Mouse (Mus musculus) layer of hippocampus, adult 9-11 months (tissue): ENCODE data around the gene Plekhg1.

Source experiments
- DNase-seq: peaks from one replicate; pipeline ENCODE4 v3.0.0; 2022

The Plekhg1 gene

DNA sequence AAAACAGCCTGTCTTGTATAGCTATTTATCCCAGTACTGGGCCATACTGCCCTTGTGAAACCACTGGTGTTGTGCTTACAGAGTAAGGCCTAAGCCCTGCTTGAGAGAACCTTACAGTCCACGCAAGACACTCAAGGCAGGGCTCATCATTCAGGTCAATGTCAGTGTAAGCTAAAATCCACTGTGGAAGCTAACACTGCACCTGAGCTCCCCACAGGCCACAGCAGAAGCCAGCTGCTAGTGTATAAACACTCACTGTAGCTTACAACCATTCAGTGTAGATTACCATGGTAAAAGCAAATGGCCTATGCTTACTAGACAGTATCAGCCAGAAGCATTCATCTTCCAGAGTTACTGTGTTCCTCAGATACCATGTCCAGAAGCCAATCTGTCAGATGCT, 90.5 kb downstream of the Plekhg1 start:
- DNase-seq, result no peak

DNA sequence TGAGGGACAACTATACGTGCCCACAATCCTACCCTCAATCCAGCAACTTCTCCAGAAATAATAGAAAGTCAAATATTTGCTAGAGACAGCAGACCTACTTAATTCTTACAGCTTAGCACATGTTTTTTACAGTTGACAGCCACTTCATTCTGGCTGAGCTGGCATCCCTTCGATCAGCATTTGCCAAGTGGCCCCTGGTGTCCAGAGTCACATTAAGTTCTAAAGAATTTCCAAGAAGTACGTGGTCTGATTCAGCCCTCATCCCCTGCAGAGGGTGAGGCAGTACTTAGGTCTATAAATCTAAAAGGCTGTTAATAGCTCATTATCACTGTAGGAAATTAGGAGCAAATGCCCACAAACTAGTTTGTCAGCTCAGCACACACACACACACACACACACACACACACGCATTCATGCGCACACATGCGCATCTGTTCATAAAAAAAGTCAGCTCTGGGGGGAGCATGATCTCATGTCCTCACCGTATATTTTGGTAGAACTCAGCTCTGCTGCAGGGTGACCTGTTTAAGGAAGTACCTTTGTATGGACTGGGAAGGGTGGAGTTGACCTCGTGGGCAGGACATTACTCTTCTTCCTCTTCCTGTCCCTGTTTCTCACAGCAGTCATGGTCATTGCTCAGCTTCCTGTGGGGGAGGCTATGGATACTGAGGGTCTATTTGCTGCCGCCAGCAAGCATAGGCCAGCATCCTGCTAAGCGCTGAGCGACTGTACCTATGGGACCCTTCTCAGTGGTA, 91.6 kb downstream of the Plekhg1 start:
- no peak for DNase-seq

DNA sequence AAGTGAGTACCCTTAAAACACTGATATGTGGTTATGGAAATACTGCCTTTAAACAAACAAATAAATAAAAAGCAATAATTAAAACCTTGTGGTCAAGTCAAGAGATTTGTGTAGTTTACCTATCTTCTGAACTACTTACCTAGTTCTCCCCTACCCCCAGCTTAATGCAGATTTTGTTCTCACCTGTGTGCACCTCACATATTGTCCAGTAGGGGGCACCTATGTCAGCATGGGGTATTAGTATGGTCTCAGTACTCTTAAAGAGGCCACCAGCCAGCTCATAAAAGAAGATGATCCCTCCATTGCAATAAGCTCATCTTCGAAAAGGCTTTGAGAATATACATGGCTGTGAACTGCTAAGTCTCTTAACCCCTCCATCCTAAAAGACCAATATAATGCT, 93.9 kb downstream of the Plekhg1 start:
- no peak for DNase-seq

DNA sequence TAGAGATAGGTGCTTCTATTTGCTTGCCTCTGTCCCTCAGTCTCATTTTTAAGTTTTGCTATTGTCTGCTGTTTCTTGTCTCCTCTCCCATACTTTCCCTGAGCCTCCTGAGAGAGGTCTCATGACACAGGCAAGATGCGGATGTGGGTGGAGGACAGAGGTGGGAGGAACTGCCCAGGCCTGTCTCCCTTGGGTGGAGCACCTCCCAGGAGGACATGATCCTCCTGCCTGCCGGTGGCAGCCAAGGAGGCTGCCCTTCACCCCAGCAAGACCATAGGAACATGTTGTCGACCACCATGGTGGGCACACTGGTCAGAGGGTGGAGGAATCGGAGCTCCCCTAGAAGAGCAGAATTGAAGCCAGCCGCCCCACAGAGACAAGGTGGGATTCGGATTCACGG, 94.5 kb downstream of the Plekhg1 start:
- DNase-seq, result no peak

DNA sequence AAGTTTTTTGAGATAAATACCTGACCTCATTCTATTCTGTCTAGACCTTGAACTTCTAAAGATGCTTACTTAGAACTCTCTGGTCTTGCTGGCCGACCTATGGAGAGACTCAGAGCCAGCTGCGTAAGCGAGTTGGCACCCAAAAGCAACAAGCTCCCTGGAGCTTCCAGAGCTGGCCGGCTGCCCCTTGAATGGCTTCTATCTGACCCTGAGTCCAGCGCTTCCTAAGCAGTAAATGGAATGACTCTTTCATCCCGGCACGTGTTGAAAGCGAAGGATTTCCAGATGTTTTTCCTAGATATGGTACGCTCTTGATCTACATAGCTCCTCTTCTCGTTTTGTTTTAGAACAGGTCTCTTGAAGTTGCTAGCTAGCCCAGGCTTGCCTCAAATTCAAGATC, 95.5 kb downstream of the Plekhg1 start:
- DNase-seq, result no peak

DNA sequence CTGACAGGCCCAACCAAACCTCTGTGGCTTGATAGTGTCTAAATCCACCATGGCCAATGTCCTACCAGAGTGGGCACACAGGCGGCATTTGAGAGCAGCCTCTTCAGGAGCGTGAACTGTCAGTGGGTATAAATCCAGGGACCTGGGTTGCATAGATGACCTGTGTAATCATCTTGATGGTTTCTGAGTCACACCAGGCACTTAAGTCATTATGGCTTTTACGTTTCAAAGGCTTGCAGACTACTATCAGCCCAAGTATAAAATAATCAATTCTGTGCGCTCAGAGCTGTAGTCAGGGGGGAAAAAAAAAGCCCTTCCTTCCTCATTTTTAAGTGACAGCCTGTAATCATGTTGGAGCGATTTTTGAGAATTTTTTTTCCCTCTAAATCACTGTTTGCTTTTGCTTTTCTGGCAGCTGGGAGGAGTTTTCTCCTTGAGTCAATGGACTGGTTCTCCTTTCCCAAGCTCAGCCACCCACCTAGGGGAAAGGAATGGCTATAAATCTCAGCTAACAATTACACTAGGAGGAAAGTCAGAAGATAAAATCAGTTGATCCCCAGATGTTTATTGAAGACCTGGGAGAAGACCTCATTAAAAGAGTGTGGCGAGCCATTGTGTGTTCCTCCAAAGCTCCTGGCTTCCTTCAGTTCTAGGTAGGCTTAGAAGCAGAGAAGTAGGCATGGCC, 99.7 kb downstream of the Plekhg1 start:
- DNase-seq, result no peak

DNA sequence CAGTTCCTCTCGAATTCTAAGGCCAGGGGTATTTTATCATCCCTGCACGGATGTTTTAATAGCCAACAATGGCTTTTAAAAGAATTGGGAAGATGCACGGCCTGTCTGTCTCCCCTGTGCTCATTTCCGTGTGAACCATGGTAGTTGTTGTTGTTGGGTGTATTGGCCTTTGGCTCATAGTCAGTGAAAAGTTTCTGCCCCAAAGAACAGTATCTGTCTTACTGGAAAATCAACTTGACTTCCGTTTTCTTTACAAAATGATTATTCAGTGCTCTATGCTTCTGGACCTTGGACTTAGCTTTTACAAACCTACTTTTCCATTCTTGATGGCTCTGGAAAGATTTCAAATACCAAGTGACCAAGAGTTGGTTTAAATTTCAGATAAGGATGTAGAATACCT, 104.3 kb downstream of the Plekhg1 start:
- no peak for DNase-seq

DNA sequence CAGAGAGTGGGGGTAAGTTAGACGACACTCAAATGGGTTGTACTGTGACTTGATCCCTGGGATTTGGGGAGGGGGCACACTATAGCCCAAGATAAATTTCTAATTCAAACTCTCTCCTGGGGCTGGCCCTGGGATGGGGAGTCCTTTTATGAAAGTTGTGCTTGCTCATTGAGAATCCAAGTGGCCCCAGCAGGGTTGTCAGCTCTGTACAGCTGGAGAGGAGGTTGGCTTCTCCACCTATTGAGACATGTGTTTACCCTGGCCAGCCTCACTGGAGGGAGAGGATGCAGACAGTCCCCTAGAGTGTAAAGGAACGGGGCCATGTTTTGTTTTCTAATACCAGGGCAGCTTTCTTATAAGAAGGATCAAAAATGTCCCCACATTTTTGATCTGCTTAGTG, 106.9 kb downstream of the Plekhg1 start:
- no peak for DNase-seq

DNA sequence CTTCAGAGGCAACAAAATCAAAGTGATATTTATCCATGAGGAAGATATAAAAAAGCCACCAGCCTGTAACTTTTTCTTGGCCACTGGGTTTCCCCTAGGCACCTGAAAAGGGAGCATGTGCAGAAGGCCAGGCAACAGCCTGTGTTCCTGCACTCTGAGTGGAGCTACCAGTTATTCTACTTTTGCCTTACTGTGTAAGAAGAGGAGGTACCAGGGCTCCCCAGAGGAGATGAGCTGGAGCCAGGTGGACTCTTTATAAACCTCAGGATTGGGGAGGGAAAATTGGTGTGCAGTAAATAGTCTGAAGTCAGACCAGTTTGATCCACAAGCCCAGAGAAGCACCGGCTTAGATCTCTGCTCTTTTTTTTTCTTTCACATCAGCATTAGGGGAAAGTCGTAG, 111.3 kb downstream of the Plekhg1 start:
- no peak for DNase-seq

DNA sequence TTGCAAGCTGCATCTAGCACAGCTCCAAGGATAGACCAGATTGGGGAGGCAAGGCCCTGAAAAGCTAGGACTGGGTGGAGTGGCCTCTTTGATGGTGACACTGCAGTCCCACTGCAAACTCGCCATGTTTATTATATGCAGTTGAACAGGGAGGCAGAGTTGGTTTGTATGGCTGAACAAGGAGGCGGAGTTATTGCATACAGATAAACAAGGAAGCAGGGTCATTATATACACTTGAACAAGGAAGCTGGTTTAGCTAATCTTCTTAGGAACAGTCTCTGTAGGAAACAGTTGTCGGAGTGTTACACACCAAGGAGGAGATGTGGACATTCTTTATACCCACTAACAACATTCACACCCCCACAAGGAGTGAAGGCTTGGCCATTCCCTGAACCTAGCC, 112.6 kb downstream of the Plekhg1 start:
- no peak for DNase-seq

DNA sequence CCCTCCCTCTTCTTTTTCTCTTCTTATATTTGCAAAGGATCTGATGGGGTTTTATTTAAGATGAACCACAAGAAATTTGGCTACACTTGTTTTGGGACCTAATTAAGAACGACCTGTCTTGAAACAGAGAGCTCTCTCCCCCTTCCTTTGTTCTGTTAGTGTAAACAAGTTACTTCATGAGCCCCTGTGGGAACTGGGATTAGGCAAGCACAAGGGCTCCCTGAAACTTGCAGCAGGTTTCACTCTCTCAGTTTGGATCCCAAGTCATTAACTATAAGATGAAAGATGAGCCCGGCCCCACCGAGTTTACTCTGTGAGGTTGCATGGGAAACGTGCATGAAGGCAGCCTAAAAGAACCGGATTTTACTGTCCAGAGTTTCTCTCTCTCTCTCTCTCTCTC, 117.7 kb downstream of the Plekhg1 start:
- DNase-seq, result no peak

DNA sequence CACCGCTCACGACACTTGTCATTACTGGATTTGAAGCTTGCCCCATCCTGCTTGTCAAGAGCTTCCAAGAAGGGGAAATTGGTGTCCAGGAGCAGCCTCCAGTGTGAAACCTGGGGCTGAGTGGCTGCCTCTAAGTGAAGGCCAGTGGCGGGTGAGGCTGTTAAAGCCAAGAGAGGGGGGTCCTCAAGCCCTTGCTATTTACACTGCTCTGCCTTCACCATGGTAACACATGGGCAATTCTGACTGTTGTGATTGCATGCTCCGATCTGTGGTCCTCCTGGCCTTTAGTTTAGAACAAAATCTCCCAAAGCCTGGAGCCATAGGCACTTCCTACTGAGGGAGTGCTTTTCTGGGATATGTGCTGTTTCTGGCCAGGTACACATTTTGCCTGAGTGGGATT, 118.3 kb downstream of the Plekhg1 start:
- no peak for DNase-seq

DNA sequence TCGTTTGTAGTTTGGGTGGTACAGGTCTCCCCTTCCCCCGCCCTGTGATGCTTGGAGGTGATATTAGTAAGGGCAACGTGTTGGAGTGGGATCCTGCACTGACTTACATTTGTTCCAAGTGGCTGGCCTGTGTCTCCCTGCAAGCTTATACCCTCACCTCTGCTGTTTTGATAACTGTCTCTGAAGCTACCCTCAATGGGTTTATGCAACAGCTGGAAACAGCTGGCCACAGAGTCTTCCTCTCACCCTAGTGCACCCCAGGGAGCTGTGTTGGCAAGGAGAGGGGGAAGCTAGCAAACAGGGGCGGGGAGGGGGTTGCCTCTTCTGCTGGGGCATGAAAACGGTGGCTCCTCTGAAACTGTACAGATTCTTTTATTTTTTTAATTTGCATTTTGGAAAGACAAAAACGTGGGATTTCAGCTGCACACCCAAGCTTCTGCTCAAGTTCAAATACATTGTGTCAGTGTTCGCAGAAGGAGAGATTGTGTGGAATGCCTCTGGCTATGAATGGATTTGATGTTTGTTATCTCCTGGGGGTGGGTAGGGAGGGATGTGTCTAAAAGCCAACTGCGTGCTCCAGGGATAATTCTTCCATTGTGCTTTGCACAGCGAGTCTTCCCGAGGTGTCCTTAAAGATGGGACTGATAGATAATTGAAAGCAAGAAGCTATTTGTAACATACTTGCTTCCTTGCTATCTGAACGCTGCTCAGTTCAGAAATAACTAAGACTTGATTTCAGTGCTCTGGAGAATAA, 119.0 kb downstream of the Plekhg1 start:
- DNase-seq, result no peak

DNA sequence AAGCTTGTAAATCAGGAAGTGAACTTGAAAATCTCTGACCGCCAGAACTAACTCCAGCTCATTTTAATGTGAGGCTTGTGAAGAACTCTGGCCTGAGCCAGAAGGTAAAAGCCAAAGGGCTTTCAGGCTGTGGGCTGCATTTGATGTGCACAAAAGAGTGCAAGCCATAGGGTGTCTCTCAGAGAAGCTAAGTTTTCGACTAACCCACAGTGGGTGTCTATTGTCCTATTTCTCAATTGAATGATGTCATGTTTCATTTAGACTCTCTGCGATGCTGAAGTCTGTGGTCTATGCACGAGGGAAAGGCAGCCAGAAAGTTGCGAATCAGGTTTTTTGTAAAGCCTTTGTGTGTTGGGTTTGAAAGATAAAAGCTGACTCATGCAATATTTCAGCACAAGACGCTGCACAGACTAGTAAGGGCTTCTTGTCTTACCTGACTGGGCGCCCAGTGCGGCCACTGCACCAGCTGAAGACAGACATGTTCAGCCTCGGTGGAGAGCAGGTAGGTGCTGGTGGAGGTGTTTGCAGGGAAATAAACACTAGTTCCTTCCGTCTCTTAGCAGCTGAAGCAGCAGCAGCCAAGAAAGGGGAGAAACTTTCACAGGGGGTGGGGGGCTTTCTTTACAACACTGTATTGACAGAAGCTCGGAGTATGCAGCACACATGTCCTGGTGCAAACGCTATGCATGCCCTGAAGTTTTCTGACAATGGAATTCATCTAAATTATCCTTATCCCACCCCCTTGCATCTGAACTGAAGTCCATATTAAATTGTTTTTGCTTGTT, 123.4 kb downstream of the Plekhg1 start:
- no peak for DNase-seq

DNA sequence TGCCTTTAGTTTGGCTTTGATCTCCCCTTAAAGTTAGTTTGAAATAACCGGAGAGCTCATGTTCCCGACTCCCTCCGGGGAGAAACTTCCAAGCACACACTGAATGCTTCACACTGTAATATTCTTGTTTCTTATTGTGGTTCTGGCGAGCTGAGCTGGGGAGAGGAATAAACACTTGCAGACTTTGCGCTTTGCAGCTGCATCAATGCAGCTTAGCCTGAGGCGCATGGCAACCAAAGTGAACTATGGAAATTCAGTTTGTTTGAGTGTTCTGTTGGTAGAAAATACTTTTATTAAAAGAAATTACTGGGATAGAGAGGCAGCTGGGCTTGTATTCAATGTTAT, 124.0 kb downstream of the Plekhg1 start:
- DNase-seq, result no peak

DNA sequence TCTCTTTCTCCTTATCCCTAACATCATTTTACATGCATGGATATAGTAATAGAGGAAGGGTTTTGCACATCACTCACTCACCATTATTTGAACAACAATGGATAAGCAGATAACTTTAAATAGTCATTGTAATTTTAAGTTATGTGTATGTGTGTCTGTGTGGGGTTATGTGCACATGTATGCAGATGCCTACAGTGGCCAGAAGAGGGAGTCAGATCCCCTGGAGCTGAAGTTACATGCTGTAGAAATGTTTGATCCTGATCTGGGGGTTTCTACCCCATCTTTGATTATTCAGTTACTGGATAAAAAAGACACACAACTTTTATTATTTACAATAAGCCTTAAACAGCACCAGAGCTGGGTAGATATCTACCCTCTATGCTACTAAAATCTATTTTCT, 127.1 kb downstream of the Plekhg1 start:
- no peak for DNase-seq

DNA sequence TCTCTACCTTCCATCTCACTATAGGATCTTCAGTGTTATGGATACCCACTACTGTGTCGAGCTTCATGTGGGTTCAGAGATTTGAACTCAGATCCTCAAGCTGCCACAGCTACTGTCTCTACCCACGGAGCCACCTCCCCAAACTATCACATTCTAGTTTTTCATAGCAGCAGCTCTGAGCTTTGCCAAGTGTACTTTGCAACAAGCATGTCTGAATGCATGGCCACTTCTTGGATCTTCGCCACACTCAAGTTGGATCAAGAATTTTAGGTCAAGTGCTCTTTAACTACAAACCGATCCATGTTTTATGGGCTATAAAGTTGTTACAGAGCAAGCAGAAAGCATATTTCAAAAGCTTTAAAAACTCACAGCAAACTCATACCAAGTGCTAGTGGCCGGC, 130.7 kb downstream of the Plekhg1 start:
- no peak for DNase-seq

DNA sequence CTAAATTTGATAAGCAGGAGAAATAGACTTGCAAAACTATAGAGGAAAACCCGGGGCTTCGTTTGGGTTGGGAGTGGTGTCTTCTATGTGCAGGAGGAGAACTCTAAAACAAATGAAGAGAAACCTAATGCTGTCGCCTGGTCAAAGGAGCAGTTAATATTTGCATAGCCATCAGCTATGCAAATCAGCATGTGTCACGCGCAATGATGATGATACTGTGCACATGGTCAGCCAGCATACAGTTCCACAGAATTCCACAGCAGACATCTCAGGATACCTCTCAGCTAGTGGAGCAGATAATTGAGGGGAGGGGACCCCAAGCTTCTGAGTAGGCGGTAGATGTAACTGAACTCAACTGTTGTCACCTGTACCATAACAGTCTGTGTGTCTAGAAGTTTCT, 133.3 kb downstream of the Plekhg1 start:
- DNase-seq, result no peak

DNA sequence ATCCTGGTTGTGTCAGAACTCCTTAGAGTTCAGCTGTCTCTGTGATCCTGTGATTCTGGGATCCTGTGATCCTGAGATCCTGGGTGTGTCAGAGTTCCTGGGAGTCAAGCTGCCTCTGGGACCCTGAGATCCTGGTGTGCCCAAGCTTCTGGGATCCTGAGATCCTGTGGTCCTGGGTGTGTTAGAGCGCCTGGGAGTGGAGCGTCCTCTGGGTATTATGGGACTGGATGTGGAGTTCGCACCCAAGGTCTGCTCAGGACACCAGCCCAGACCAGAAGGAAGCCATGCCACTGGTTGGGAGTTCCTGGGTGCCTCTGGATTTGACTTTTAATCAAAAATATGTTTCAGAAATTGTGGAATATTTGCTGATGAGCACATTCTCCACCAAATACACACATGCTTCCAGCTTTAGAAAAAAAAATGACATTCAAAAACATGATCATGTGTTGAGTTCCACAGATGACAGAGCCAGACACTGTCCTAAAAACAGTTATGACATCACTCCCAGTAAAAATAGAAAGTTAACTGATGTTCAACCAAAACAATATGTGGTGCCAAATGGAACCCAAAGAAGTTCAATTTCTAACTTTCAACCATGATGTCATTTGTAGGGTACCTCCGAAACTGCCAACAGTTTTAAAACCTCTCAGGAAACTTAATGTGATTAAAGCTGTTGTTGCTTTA, 137.8 kb downstream of the Plekhg1 start:
- no peak for DNase-seq

DNA sequence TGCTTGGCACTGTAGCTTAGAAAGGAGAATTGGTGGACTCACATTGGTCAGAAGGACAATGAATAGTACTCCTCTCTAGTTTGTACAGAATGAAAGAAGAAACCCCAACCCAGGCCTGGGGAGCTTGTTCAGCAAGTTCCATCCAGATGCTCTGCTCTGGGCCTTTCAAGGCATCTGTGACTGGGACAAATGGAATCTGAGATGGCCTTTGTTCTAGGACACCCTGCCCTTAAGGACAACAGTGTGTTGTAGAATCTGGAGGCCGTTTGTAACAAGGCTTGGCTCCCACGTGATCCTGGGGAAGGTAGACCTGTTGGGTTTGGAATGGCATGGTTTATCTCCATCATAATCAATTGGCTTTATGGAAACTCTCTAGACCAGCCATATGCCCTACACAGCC, 141.0 kb downstream of the Plekhg1 start:
- no peak for DNase-seq

DNA sequence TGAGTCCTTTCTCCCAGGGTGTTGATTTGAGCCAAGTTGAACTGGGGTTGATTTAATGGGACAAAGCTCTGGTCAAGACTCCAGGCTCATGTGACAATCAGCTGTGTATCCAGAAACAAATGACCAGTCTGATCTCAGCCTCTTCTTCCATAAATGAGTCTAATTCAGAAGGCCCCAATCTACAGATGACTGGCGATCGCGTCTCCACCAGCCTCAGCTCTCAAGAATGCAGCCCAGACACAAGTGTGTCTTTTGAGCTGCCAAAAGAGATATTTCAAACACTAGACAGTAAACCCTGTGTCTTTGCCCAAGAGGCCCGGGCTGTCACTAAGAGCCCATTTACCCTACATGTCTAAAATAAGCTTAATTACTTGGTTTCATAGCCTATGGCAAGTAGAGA, 148.3 kb downstream of the Plekhg1 start:
- DNase-seq, result peak; percentile 64

DNA sequence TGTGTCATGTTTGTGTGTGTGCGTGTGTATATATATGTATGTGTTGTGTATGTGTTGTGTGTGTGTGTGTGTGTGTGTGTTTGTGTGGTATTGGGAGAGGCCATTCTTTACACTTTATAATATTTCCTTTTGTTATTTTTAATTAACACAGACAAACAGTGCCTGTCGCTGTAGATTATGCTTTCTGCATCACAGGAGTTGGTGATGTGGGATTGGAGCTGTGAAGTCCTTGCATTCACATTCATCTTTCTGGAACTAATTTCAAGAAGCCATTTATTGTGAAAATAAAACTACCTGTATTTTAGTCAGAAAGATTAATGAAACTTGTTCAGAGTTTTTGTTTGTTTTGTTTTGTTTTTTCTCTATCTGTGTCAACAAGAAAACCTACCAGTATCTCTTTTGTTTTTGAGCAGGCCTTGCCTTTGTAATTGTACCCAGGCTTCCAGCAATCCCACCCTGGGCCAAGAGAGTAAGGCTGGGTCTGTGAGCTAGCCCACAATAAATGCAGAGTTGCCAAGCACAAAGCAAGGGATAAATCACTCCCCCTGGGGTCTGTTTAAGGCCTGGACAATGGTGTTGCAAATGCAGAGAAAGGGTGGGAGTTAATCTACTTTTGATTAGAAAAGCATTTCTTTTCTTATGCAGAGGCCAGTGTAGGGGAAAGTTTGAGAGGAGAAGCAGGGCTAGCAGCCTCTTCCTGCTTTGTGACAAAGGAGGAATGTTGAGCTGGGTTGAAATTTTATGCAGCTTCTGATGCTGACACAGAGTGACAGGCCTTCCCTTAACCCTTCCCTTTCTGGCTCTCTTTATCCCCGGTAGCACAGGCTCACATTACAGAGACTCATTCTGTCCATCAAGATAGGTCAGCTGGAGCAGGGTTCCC, 151.5 kb downstream of the Plekhg1 start:
- DNase-seq, result no peak
